In genomic region chr1:135583081-135583677, GRCm38 (mm10) we compare ENCODE assay signal across 9 mouse cellular contexts. TPM values are rescaled to one million over a fixed set of nuclear protein-coding genes. Genes with fewer than 3 reads are reported as not detected.
DNase-seq lines count a peak whose midpoint lies in the region; ATAC-seq lines count a peak whose summit lies in the region.
"Had no signal": no experiment of that assay in that cellular context is flagged by ENCODE, and none has a peak within 500 bp of the region (broad histone marks: within the 10 kb centered on the region; RNA-seq: fewer than 3 reads in every experiment).

No protein-coding gene starts in this region.

- DNase-seq in MN1 (ENCODE audit: low spot score), result peak; percentile 74
- DNase-seq in cerebellum, postnatal 25 days, result peak; percentile 48 to 59
- DNase-seq in frontal cortex, postnatal 36 days (ENCODE audit: low spot score in 2 of 2), result peak; percentile 74 to 83
- DNase-seq in urinary bladder, postnatal 10 days (ENCODE audit: low spot score), result no peak
- no peak for DNase-seq in ovary, postnatal 14 days (ENCODE audit: low spot score)

- WGBS in hindbrain, embryonic 16.5 days, result 3% methylated on average over 15 of the region's 15 CpGs
- 2% methylated on average over 15 of the region's 15 CpGs for WGBS in limb, embryonic 12.5 days
- WGBS in neural tube, embryonic 14.5 days, result 4% methylated on average over 15 of the region's 15 CpGs

- H3K27ac ChIP-seq in hindbrain, embryonic 16.5 days (ENCODE audit: low read depth, low read length), result peak overlapping the region; percentile 94
- peak overlapping the region; percentile 91 for H3K27ac ChIP-seq in limb, embryonic 12.5 days
- H3K27ac ChIP-seq in neural tube, embryonic 14.5 days (ENCODE audit: low read depth, low read length), result peak overlapping the region; percentile 93
- H3K27ac ChIP-seq: liver, embryonic 14.5 days had no signal

- peak overlapping the region; percentile 79 for H3K4me3 ChIP-seq in hindbrain, embryonic 16.5 days (ENCODE audit: low read length)
- peak overlapping the region; percentile 62 for H3K4me3 ChIP-seq in limb, embryonic 12.5 days (replicated peaks)
- peak overlapping the region; percentile 75 for H3K4me3 ChIP-seq in neural tube, embryonic 14.5 days (ENCODE audit: low read depth, low read length)

- no peaks in the 10 kb centered on the region for H3K27me3 ChIP-seq in hindbrain, embryonic 16.5 days (replicated peaks; ENCODE audit: control insufficient read depth, insufficient read depth, low read length)
- H3K27me3 ChIP-seq in limb, embryonic 12.5 days, result peaks cover 6% of the 10 kb centered on the region; the same call in 1 of the 2 replicates
- peaks cover 2% of the 10 kb centered on the region; the same call in 1 of the 2 replicates for H3K27me3 ChIP-seq in neural tube, embryonic 14.5 days (ENCODE audit: control insufficient read depth, insufficient read depth, low read length)

- peak; percentile 77 for ATAC-seq in hindbrain, embryonic 16.5 days
- no peak for ATAC-seq in limb, embryonic 12.5 days (ENCODE audit: insufficient number of reproducible peaks, insufficient read depth, low FRiP score, low TSS enrichment, low read depth)
- ATAC-seq in neural tube, embryonic 14.5 days (ENCODE audit: low read depth), result peak; percentile 42

- H3K9ac ChIP-seq in hindbrain, embryonic 16.5 days (ENCODE audit: low read depth, low read length), result peak overlapping the region; percentile 86
- peak overlapping the region; percentile 70 for H3K9ac ChIP-seq in limb, embryonic 12.5 days (replicated peaks)
- peak overlapping the region; percentile 83 for H3K9ac ChIP-seq in neural tube, embryonic 14.5 days (replicated peaks; ENCODE audit: low read depth, low read length)
- H3K9ac ChIP-seq: liver, embryonic 14.5 days had no signal

- peaks cover 49% of the 10 kb centered on the region for H3K4me1 ChIP-seq in hindbrain, embryonic 16.5 days (ENCODE audit: control insufficient read depth, insufficient read depth, low read depth, low read length)
- H3K4me1 ChIP-seq in limb, embryonic 12.5 days (replicated peaks), result peaks cover 73% of the 10 kb centered on the region
- H3K4me1 ChIP-seq in neural tube, embryonic 14.5 days (ENCODE audit: control insufficient read depth, insufficient read depth, low read length), result peaks cover 61% of the 10 kb centered on the region

- no peaks in the 10 kb centered on the region for H3K9me3 ChIP-seq in hindbrain, embryonic 16.5 days (ENCODE audit: control insufficient read depth, low read length)
- no peaks in the 10 kb centered on the region for H3K9me3 ChIP-seq in limb, embryonic 12.5 days
- no peaks in the 10 kb centered on the region for H3K9me3 ChIP-seq in neural tube, embryonic 14.5 days (ENCODE audit: control insufficient read depth, low read length)

- peak overlapping the region; percentile 86 for H3K4me2 ChIP-seq in hindbrain, embryonic 16.5 days (ENCODE audit: low read length)
- H3K4me2 ChIP-seq in limb, embryonic 12.5 days, result peak overlapping the region; percentile 95
- H3K4me2 ChIP-seq in neural tube, embryonic 14.5 days (ENCODE audit: low read depth, low read length), result peak overlapping the region; percentile 82

- no peaks in the 10 kb centered on the region for H3K36me3 ChIP-seq in hindbrain, embryonic 16.5 days (ENCODE audit: control insufficient read depth, insufficient read depth, low read length)
- H3K36me3 ChIP-seq in limb, embryonic 12.5 days, result no peaks in the 10 kb centered on the region
- no peaks in the 10 kb centered on the region for H3K36me3 ChIP-seq in neural tube, embryonic 14.5 days (ENCODE audit: control insufficient read depth, insufficient read depth, low read length)

RNA-seq across cellular contexts. Expression of gene Nav1, which starts 23.9 kb away (rescaled TPM):
- 48.8 and 50.1 TPM in 2 replicates for polyA plus RNA-seq in hindbrain, embryonic 16.5 days (2015; fragmentation: Nextera tagmentation; extraction: Ambion mirVana)
- 15.4 and 17.1 TPM in 2 replicates for polyA plus RNA-seq in limb, embryonic 12.5 days (2016; fragmentation: Nextera tagmentation; extraction: Ambion mirVana)
- 61.2 and 64.9 TPM in 2 replicates for polyA plus RNA-seq in neural tube, embryonic 14.5 days (2014; fragmentation: Nextera tagmentation; extraction: Ambion mirVana)

Comparison
In these comparisons a context has a peak if more than half of its experiments do, and no peak if none do; other contexts are left out.
1. DNase-seq: peak in MN1 (single experiment), cerebellum, postnatal 25 days (2 of 2) and frontal cortex, postnatal 36 days (2 of 2); none in urinary bladder, postnatal 10 days (single experiment) and ovary, postnatal 14 days (single experiment).
2. Peak in every context shown above with its lines, with median percentiles within 50 percentile points of each other: H3K27ac ChIP-seq, H3K4me2 ChIP-seq, H3K4me3 ChIP-seq and H3K9ac ChIP-seq.